Mouse (Mus musculus) hindbrain, postnatal 0 days (tissue): ENCODE results near the gene Krt5. TPM values are rescaled to one million over a fixed set of nuclear protein-coding genes. Genes with fewer than 3 reads are reported as not detected.

ENCODE experiments used
- ATAC-seq: fragments of 200-750 bp; cut with Nextera tagmentation; 2 replicates; pipeline ENCODE4 v1.8.0; 2017; ENCODE audit warnings: mild to moderate bottlenecking, moderate TSS enrichment, moderate library complexity
- DNase-seq: peaks from one replicate; pipeline ENCODE4 v3.0.0-alpha.2; 2015; ENCODE audit warnings: low spot score
- H3K27ac ChIP-seq: fragments of 300-500 bp; sonication (generic); 2 replicates; pipeline ENCODE4 v1.5.1; 2014; ENCODE audit warnings: mild to moderate bottlenecking
- H3K27me3 ChIP-seq: fragments of 300-500 bp; sonication (generic); 2 replicates; pipeline ENCODE4 v1.6.1; 2014; ENCODE audit warnings: low read length, mixed read lengths; ENCODE audit not compliant: insufficient read depth
- H3K36me3 ChIP-seq: fragments of 300-500 bp; sonication (generic); 2 replicates; pipeline ENCODE4 v1.6.1; 2014; ENCODE audit warnings: low read length, mixed read lengths; ENCODE audit not compliant: insufficient read depth
- H3K4me1 ChIP-seq: fragments of 300-500 bp; sonication (generic); 2 replicates; pipeline ENCODE4 v1.6.1; 2014; ENCODE audit warnings: antibody characterized with exemption, low read length, mixed read lengths; ENCODE audit not compliant: insufficient read depth
- H3K4me2 ChIP-seq: fragments of 300-500 bp; sonication (generic); 2 replicates; pipeline ENCODE4 v1.6.1; 2014; ENCODE audit warnings: low read depth, mild to moderate bottlenecking, low read length, moderate library complexity, mixed read lengths
- H3K4me3 ChIP-seq: fragments of 300-500 bp; sonication (generic); 2 replicates; pipeline ENCODE4 v1.5.1; 2014; ENCODE audit warnings: low read length
- H3K9ac ChIP-seq: fragments of 300-500 bp; sonication (generic); replicated peaks from 2 replicates; pipeline ENCODE4 v1.6.1; 2014; ENCODE audit warnings: mild to moderate bottlenecking, low read length, moderate library complexity, mixed read lengths
- H3K9me3 ChIP-seq: fragments of 300-500 bp; sonication (generic); 2 replicates; pipeline ENCODE4 v1.6.1; 2016; ENCODE audit warnings: low read length, mixed read lengths
- CTCF ChIP-seq: IDR thresholded peaks from 2 replicates; pipeline ENCODE4 v1.5.1; 2016; ENCODE audit warnings: antibody characterized with exemption, control low read depth, low read depth
- WGBS: fragments of 180-500 bp; shearing (Covaris S2); extraction: QIAGEN DNeasy Blood & Tissue Kit; methylation state at CpG from one replicate; pipeline ENCODE4 v1.1.7; 2014; 5-methylcytosine and 5-hydroxymethylcytosine counted together
- polyA plus RNA-seq: library from polyadenylated mRNA; unstranded; fragments of >200 nt; fragmentation: Nextera tagmentation; extraction: Ambion mirVana; gene quantifications from 2 replicates; pipeline ENCODE4 v1.2.1, GENCODE M21; 2015
- total RNA-seq: library from RNA; depleted of rRNA; stranded (reverse); fragments of >200 nt; gene quantifications from 2 replicates; pipeline ENCODE4 v1.2.3, GENCODE M21; 2014; rRNA removed

Krt5 gene
- total RNA-seq (not detected in 2 replicates), polyA plus RNA-seq (0.15 TPM in 1 of 2 replicates, not detected in the other)

GRCm38 (mm10) chr15:101712720-101713119 lies at the start of gene Krt5:
TSS of gene Krt5 (minus strand) at chr15:101712898.
- no peak within 1 kb of the TSS for H3K4me2 ChIP-seq
- 72% methylated on average over 13 of the region's 13 CpGs for WGBS

GRCm38 (mm10) chr15:101742711-101743110 lies 30.0 kb upstream of the Krt5 start, which contains the start of gene Krt71:
TSS of gene Krt71 (minus strand) at chr15:101743109.
- no peak for DNase-seq
- TF ChIP-seq CTCF: no peak
- Histone ChIP-seq H3K4me1 (no peaks in the 10 kb centered on the region), H3K36me3 (no peaks in the 10 kb centered on the region), H3K27me3 (no peaks in the 10 kb centered on the region), H3K4me2 (no peak within 1 kb of the TSS), H3K4me3 (no peak within 1 kb of the TSS), H3K27ac (no peak within 1 kb of the TSS), H3K9ac (no peak within 1 kb of the TSS), H3K9me3 (no peaks in the 10 kb centered on the region)
- no peak for ATAC-seq
- WGBS: 52% methylated on average over 14 of the region's 14 CpGs

More at GRCm38 (mm10) chr15:101712720-101713119, at the start of gene Krt5:
- Histone ChIP-seq H3K9me3 (no peaks in the 10 kb centered on the region), H3K27me3 (no peaks in the 10 kb centered on the region), H3K4me1 (no peaks in the 10 kb centered on the region), H3K4me3 (no peak within 1 kb of the TSS), H3K9ac (no peak within 1 kb of the TSS), H3K36me3 (no peaks in the 10 kb centered on the region), H3K27ac (no peak within 1 kb of the TSS)
- DNase-seq (no peak), ATAC-seq (no peak)
- no peak for TF ChIP-seq CTCF

GRCm38 (mm10) chr15:101737786-101738185 lies 25.1 kb upstream of the Krt5 start:
- ATAC-seq (no peak), DNase-seq (peak; percentile 25)
- WGBS: 66% methylated on average over 7 of the region's 7 CpGs
- Histone ChIP-seq H3K9me3 (no peaks in the 10 kb centered on the region), H3K27ac (no peak overlapping the region), H3K27me3 (no peaks in the 10 kb centered on the region), H3K4me3 (no peak overlapping the region), H3K9ac (no peak overlapping the region), H3K4me1 (no peaks in the 10 kb centered on the region), H3K36me3 (no peaks in the 10 kb centered on the region), H3K4me2 (no peak overlapping the region)
- no peak for TF ChIP-seq CTCF

- no peaks in the 10 kb centered on the region for H3K9me3 ChIP-seq
- DNase-seq (no peak), ATAC-seq (no peak)
- H3K4me2 ChIP-seq: no peak overlapping the region
- H3K36me3 ChIP-seq: no peaks in the 10 kb centered on the region
- H3K4me3 ChIP-seq: no peak overlapping the region
- no peak for TF ChIP-seq CTCF
- no peak overlapping the region for H3K27ac ChIP-seq
- H3K27me3 ChIP-seq: no peaks in the 10 kb centered on the region
- H3K4me1 ChIP-seq: no peaks in the 10 kb centered on the region
- no peak overlapping the region for H3K9ac ChIP-seq
Measured at GRCm38 (mm10) chr15:101730653-101731052, 18.0 kb upstream of the Krt5 start.

GRCm38 (mm10) chr15:101724686-101725085 lies 12.0 kb upstream of the Krt5 start:
- TF ChIP-seq CTCF: no peak
- ATAC-seq: no peak

GRCm38 (mm10) chr15:101715831-101716230 lies 3.1 kb upstream of the Krt5 start:
- Histone ChIP-seq H3K9ac (no peak overlapping the region), H3K9me3 (no peaks in the 10 kb centered on the region), H3K27me3 (no peaks in the 10 kb centered on the region), H3K27ac (no peak overlapping the region), H3K4me3 (no peak overlapping the region), H3K4me2 (no peak overlapping the region), H3K36me3 (no peaks in the 10 kb centered on the region), H3K4me1 (no peaks in the 10 kb centered on the region)
- WGBS: 85% methylated on average over 3 of the region's 3 CpGs
- TF ChIP-seq CTCF: no peak
- ATAC-seq (no peak), DNase-seq (no peak)

More at GRCm38 (mm10) chr15:101724686-101725085, 12.0 kb upstream of the Krt5 start:
- DNase-seq: no peak
- Histone ChIP-seq H3K9me3 (no peaks in the 10 kb centered on the region), H3K4me1 (no peaks in the 10 kb centered on the region), H3K4me2 (no peak overlapping the region), H3K36me3 (no peaks in the 10 kb centered on the region), H3K27me3 (no peaks in the 10 kb centered on the region), H3K9ac (no peak overlapping the region), H3K27ac (no peak overlapping the region), H3K4me3 (no peak overlapping the region)
- 66% methylated on average over 5 of the region's 5 CpGs for WGBS

GRCm38 (mm10) chr15:101714356-101714755 lies 1.7 kb upstream of the Krt5 start:
- no peak overlapping the region for H3K9ac ChIP-seq
- H3K27me3 ChIP-seq: no peaks in the 10 kb centered on the region
- 89% methylated on average over 5 of the region's 5 CpGs for WGBS
- no peak overlapping the region for H3K27ac ChIP-seq
- H3K4me2 ChIP-seq: no peak overlapping the region
- TF ChIP-seq CTCF: no peak
- DNase-seq: no peak
- ATAC-seq: no peak
- no peaks in the 10 kb centered on the region for H3K36me3 ChIP-seq
- no peaks in the 10 kb centered on the region for H3K4me1 ChIP-seq
- no peak overlapping the region for H3K4me3 ChIP-seq
- H3K9me3 ChIP-seq: no peaks in the 10 kb centered on the region
